Mouse (Mus musculus): Measurements from ENCODE around the gene Copz1.

Copz1 gene

GRCm38 (mm10) chr15:103340786-103341185, 68.3 kb downstream of the Copz1 start:
- no peak for DNase-seq

- DNase-seq = no peak
Observed at GRCm38 (mm10) chr15:103341547-103341946, 69.0 kb downstream of the Copz1 start.

- DNase-seq = peak; percentile 82 to 83
Observed at GRCm38 (mm10) chr15:103342415-103342814, 69.9 kb downstream of the Copz1 start.

- no peak for DNase-seq
Observed at GRCm38 (mm10) chr15:103343008-103343407, 70.5 kb downstream of the Copz1 start.

GRCm38 (mm10) chr15:103343556-103343955, 71.0 kb downstream of the Copz1 start:
- DNase-seq = no peak

DNA sequence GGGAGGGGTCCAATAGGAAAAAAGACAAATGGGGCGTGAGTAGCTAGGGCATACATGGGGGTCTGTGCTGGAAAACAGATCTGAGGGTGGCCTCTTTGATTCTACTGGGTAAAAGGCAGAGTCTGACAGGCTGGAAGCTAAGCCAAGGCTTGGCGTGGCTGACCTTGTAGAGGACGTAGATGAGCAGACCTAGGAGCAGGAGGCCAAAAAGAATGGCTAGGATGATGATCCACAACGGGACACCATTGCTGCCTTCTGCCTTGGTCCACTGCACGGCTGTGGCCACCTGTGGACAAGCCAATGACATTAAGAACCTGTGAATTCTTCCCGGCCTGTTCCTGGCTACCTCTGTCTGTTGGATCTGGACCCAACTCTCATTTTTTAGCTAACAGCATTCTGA, 73.3 kb downstream of the Copz1 start:
- no peak for DNase-seq

DNA sequence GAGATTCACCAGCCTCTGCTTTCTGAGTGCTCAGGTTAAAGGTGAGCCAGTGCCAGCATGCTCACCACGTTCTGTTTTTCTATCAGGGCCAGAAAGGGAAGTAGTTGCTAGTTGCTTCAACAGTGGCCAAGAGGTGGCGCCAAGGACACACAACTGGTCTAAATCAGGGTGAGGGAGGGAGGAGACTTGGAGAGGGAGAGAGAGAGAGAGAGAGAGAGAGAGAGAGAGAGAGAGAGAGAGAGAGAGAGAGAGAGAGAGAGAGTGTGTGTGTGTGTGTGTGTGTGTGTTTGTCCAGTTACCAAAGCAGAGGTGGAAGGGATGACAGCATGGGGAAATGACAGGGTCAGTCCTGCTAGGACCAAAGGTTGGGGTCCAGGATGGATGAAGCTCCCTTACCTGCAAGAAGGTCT, 74.8 kb downstream of the Copz1 start:
- peak; percentile 69 to 85 for DNase-seq
